Mouse (Mus musculus) T-helper 1 cell (primary cell): Measurements from ENCODE around the gene 4930524B15Rik.

Experiments used
- in situ Hi-C: fragments of 300-600 bp; cut with MboI, MseI; formaldehyde crosslinking; loops from one replicate; pipeline ENCODE4 v1.15.1; 2025; ENCODE audit warnings: high pct_unique_total_duplicates

4930524B15Rik gene

GRCm38 (mm10) chr11:32027474-32028342, 62.3 kb downstream of the 4930524B15Rik start:
- in situ Hi-C loops = no loop called here

GRCm38 (mm10) chr11:32028605-32029004, 63.2 kb downstream of the 4930524B15Rik start:
- in situ Hi-C loops = no loop called here
